Mouse (Mus musculus) G1E (cell line): ENCODE measurements around the gene Med4. TPM values are rescaled to one million over a fixed set of nuclear protein-coding genes. Genes with fewer than 3 reads are reported as not detected.

ENCODE experiments used
- ATAC-seq: 2 replicates; pipeline ENCODE4 v1.8.0; 2016; ENCODE audit warnings: mild to moderate bottlenecking; ENCODE audit not compliant: insufficient number of reproducible peaks, poor library complexity, low FRiP score, severe bottlenecking; ENCODE audit errors: extremely low read depth
- DNase-seq: peaks from one replicate; pipeline ENCODE4 v3.0.0; 2012; ENCODE audit warnings: low spot score
- H3K27me3 ChIP-seq: 2 replicates; pipeline ENCODE4 v1.6.1; 2012; ENCODE audit warnings: mild to moderate bottlenecking, low read length, inconsistent platforms; ENCODE audit not compliant: insufficient read depth
- H3K36me3 ChIP-seq: replicated peaks from 2 replicates; pipeline ENCODE3; 2012; ENCODE audit warnings: mild to moderate bottlenecking, inconsistent platforms
- H3K4me1 ChIP-seq: 2 replicates; pipeline ENCODE4 v1.6.1; 2012; ENCODE audit warnings: low read depth, low read length, inconsistent platforms, mixed read lengths; ENCODE audit not compliant: insufficient read depth
- H3K4me3 ChIP-seq: 2 replicates; pipeline ENCODE4 v1.5.1; 2012; ENCODE audit warnings: low read depth, mild to moderate bottlenecking, inconsistent platforms, low read length, moderate library complexity, mixed read lengths
- H3K9me3 ChIP-seq: replicated peaks from 2 replicates; pipeline ENCODE4 v1.6.1; 2012; ENCODE audit warnings: inconsistent platforms
- CTCF ChIP-seq: IDR thresholded peaks from 2 replicates; pipeline ENCODE4 v1.5.1; 2012; ENCODE audit warnings: low read depth, low read length, inconsistent platforms, mixed read lengths
- GATA1 ChIP-seq: IDR thresholded peaks from 2 replicates; pipeline ENCODE4 v1.6.1; 2012; ENCODE audit warnings: borderline replicate concordance, low read length, inconsistent platforms, mixed read lengths
- GATA2 ChIP-seq: IDR thresholded peaks from 2 replicates; pipeline ENCODE4 v1.6.1; 2012; ENCODE audit warnings: low read depth, low read length, inconsistent platforms, borderline replicate concordance
- POLR2AphosphoS5 ChIP-seq: IDR thresholded peaks from 2 replicates; pipeline ENCODE4 v1.6.1; 2012; ENCODE audit warnings: low read depth, low read length, inconsistent platforms; ENCODE audit not compliant: insufficient replicate concordance
- TAL1 ChIP-seq: conservative IDR thresholded peaks from 2 replicates; pipeline ENCODE4 v1.6.1; 2012; ENCODE audit warnings: low read depth, low read length, inconsistent platforms, mixed read lengths
- polyA plus RNA-seq: library from polyadenylated mRNA; stranded (reverse); fragments of >175 nt; gene quantifications from 2 replicates; pipeline ENCODE4 v1.2.3, GENCODE M21; 2012
- total RNA-seq, 2 experiments: library from RNA; stranded (forward) in 1 of 2; stranded (reverse) in 1 of 2; fragments of 200-1000 nt in 1 of 2; fragments of >200 nt in 1 of 2; fragmentation: Nextera tagmentation in 1 of 2; gene quantifications; 2 replicates each; pipeline ENCODE4 v1.2.3; 2014 to 2017

Med4 gene
- total and polyA plus RNA-seq, 3 experiments: 20.9 to 75.0 (median 28.1) TPM

DNA sequence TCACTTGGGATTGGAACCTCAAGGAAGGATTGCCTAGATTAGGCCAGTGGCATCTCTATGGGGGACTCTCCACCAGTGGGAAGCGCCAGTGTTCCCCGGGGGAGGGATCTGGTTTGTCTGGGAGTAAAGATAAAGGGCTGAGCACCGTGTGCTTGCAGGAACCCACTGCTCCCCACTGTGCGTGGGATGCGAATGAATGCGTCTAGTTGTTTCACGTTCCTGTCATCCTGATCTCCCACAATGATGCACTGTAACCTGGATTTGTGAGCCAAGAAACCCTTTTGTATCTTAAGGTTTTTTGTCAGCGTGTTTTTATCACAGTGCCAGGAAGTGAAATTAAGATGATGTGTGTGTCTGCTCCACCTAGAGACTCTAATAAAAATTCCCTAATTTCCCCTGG lies 40.9 kb downstream of the Med4 start:
- H3K4me1 ChIP-seq: peaks cover 42% of the 10 kb centered on the region
- H3K4me3 ChIP-seq: no peak overlapping the region
- DNase-seq (no peak), ATAC-seq (no peak)
- peaks cover 13% of the 10 kb centered on the region for H3K27me3 ChIP-seq
- TF ChIP-seq TAL1 (no peak), CTCF (no peak), GATA1 (no peak), POLR2AphosphoS5 (no peak), GATA2 (no peak)
- H3K36me3 ChIP-seq: peaks cover 10% of the 10 kb centered on the region
- no peaks in the 10 kb centered on the region for H3K9me3 ChIP-seq

- TF ChIP-seq CTCF: no peak
- TF ChIP-seq TAL1: no peak
- TF ChIP-seq GATA2: no peak
- TF ChIP-seq GATA1: no peak
- no peak for TF ChIP-seq POLR2AphosphoS5
- no peak overlapping the region for H3K4me3 ChIP-seq
- H3K36me3 ChIP-seq: peaks cover 14% of the 10 kb centered on the region
- DNase-seq: no peak
- ATAC-seq: no peak
- peaks cover 13% of the 10 kb centered on the region for H3K27me3 ChIP-seq
- peaks cover 44% of the 10 kb centered on the region for H3K4me1 ChIP-seq
- no peaks in the 10 kb centered on the region for H3K9me3 ChIP-seq
Measured at GRCm38 (mm10) chr14:73551164-73551563, 41.3 kb downstream of the Med4 start.

DNA sequence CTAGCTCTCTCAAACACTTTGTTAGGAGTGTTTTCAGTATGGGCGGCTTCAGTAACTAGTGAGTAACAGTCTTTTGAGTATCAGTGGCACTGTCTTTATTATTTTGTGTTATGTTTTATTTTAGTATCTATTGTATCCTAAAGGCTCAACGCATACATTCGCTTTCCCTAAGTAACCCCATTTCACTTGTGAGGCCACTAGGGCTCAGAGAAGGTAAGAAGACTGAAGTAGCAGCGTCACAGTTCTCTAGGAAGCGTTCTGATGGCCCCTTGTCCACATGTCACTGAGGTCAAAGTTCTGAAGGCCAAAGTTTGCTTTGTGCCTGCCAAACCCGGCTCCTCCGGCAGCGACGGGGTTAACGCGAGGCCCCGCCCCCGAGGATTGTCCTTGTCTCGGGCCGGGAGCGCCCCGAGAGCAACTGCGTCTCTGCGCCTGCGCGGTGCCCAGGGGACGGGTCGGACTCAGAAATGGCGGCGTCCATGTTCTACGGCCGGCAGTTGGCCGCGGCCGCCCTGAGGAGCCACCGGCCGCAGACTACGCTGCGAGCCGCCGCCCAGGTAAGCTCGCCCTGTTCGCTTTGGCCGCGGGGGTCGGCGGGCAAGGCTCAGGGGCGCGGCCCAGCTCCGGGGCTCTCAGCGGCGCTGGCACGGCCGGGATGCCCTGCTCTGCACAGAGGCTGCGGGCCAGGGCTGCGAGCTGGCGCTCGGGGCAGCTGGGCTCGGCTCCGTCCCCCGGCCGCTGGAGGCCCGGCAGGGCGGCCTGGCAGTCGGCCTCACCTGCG lies 42.7 kb downstream of the Med4 start:
- ATAC-seq (peak; percentile 82), DNase-seq (peak; percentile 96)
- no peak for TF ChIP-seq GATA2
- no peak for TF ChIP-seq POLR2AphosphoS5
- TF ChIP-seq TAL1: no peak
- no peak for TF ChIP-seq GATA1
- TF ChIP-seq CTCF: no peak
- peaks cover 26% of the 10 kb centered on the region for H3K36me3 ChIP-seq
- peaks cover 40% of the 10 kb centered on the region for H3K4me1 ChIP-seq
- H3K4me3 ChIP-seq: peak overlapping the region; percentile 98
- no peaks in the 10 kb centered on the region for H3K9me3 ChIP-seq
- peaks cover 5% of the 10 kb centered on the region for H3K27me3 ChIP-seq

GRCm38 (mm10) chr14:73553122-73553696 lies 43.4 kb downstream of the Med4 start:
- no peaks in the 10 kb centered on the region for H3K27me3 ChIP-seq
- H3K4me1 ChIP-seq: peaks cover 36% of the 10 kb centered on the region
- TF ChIP-seq GATA2 (no peak), TAL1 (no peak), GATA1 (no peak), POLR2AphosphoS5 (no peak), CTCF (no peak)
- peaks cover 30% of the 10 kb centered on the region for H3K36me3 ChIP-seq
- H3K9me3 ChIP-seq: no peaks in the 10 kb centered on the region
- no peak for ATAC-seq
- peak overlapping the region; percentile 98 for H3K4me3 ChIP-seq
- peak; percentile 6 for DNase-seq

Other genes with a start within 250 kb of the Med4 start
- gene Rb1, start 184.2 kb upstream of the Med4 start, total RNA-seq (2014; fragmentation: Nextera tagmentation): 390 and 393 TPM in 2 replicates
- gene Rb1, start 184.2 kb upstream of the Med4 start, total RNA-seq (2017): 57.4 and 64.9 TPM in 2 replicates
- 10.1 and 11.6 TPM in 2 replicates for gene Rb1, start 184.2 kb upstream of the Med4 start, polyA plus RNA-seq
- 474 and 507 TPM in 2 replicates for gene Itm2b, start 124.7 kb upstream of the Med4 start, total RNA-seq (2014; fragmentation: Nextera tagmentation)
- 523 and 553 TPM in 2 replicates for gene Itm2b, start 124.7 kb upstream of the Med4 start, total RNA-seq (2017)
- 104 and 121 TPM in 2 replicates for gene Itm2b, start 124.7 kb upstream of the Med4 start, polyA plus RNA-seq
- 58.4 and 68.2 TPM in 2 replicates for gene Sucla2, start 15.3 kb downstream of the Med4 start, total RNA-seq (2014; fragmentation: Nextera tagmentation)
- gene Sucla2, start 15.3 kb downstream of the Med4 start, total RNA-seq (2017): 96.6 and 107 TPM in 2 replicates
- gene Sucla2, start 15.3 kb downstream of the Med4 start, polyA plus RNA-seq: 17.1 and 17.5 TPM in 2 replicates
- gene Nudt15, start 38.2 kb downstream of the Med4 start, total RNA-seq (2014; fragmentation: Nextera tagmentation): 6.8 and 7.4 TPM in 2 replicates
- gene Nudt15, start 38.2 kb downstream of the Med4 start, total RNA-seq (2017): 7.1 and 8.0 TPM in 2 replicates
- 0.56 and 0.90 TPM in 2 replicates for gene Nudt15, start 38.2 kb downstream of the Med4 start, polyA plus RNA-seq
- gene Gm21750, start 151.2 kb downstream of the Med4 start, total RNA-seq (2014; fragmentation: Nextera tagmentation): not detected in 2 replicates
- 0.66 TPM in 1 of 2 replicates, not detected in the other for gene Gm21750, start 151.2 kb downstream of the Med4 start, total RNA-seq (2017)
- not detected in 2 replicates for gene Gm21750, start 151.2 kb downstream of the Med4 start, polyA plus RNA-seq